In the genomic region with DNA sequence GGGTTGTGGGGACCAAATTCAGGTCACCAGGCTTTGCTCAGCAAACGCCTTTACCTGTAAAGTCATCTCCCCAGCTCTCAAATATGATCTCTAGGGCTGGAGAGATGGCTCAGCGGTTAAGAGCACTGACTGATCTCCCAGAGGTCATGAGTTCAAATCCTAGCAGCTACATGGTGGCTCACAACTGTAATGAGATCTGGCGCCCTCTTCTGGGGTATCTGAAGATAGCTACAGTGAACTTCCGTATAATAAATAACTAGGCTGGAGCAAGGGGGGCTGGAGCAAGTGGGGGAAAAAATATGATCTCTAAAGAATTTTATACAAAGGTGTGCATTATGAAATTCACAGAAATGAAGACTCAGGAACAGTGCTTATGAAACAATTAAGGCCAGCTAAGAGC, we compare ENCODE assay signal across 9 mouse cellular contexts. TPM values are rescaled to one million over a fixed set of nuclear protein-coding genes. Genes with fewer than 3 reads are reported as not detected.
DNase-seq lines count a peak whose midpoint lies in the region; ATAC-seq and TF ChIP-seq lines count a peak whose summit lies in the region.
"Had no signal": no experiment of that assay in that cellular context is flagged by ENCODE, and none has a peak within 500 bp of the region (broad histone marks: within the 10 kb centered on the region; RNA-seq: fewer than 3 reads in every experiment).

No protein-coding gene starts in this region.

- H3K4me2 ChIP-seq in hindbrain, embryonic 11.5 days (replicated peaks; ENCODE audit: low read depth, low read length) = no peak overlapping the region
- no peak overlapping the region for H3K4me2 ChIP-seq in hindbrain, embryonic 16.5 days (ENCODE audit: low read length)
- no peak overlapping the region for H3K4me2 ChIP-seq in midbrain, embryonic 14.5 days (ENCODE audit: low read length)
- no peak overlapping the region for H3K4me2 ChIP-seq in midbrain, embryonic 13.5 days (replicated peaks)

- no peaks in the 10 kb centered on the region for H3K4me1 ChIP-seq in hindbrain, embryonic 11.5 days (replicated peaks; ENCODE audit: control insufficient read depth, insufficient read depth, low read length)
- no peaks in the 10 kb centered on the region for H3K4me1 ChIP-seq in hindbrain, embryonic 16.5 days (ENCODE audit: control insufficient read depth, insufficient read depth, low read depth, low read length)
- no peaks in the 10 kb centered on the region for H3K4me1 ChIP-seq in midbrain, embryonic 14.5 days (ENCODE audit: control insufficient read depth, insufficient read depth, low read length)
- H3K4me1 ChIP-seq in midbrain, embryonic 13.5 days (replicated peaks) = no peaks in the 10 kb centered on the region
- H3K4me1 ChIP-seq in bone marrow, adult 2 months (ENCODE audit: control insufficient read depth, insufficient read depth, low read length) = no peaks in the 10 kb centered on the region

- no peak for ATAC-seq in hindbrain, embryonic 11.5 days (ENCODE audit: low FRiP score)
- ATAC-seq in hindbrain, embryonic 16.5 days = no peak
- ATAC-seq in midbrain, embryonic 14.5 days (ENCODE audit: low FRiP score, low TSS enrichment) = no peak
- no peak for ATAC-seq in midbrain, embryonic 13.5 days

- DNase-seq in hindbrain, embryonic 11.5 days (ENCODE audit: low spot score) = peak; percentile 47
- DNase-seq in midbrain, embryonic 14.5 days = peak; percentile 59
- peak; percentile 30 for DNase-seq in thymus, postnatal 25 days
- no peak for DNase-seq in layer of hippocampus, postnatal 25 days (ENCODE audit: extremely low spot score in 1 of 2, low spot score in 1 of 2)
- DNase-seq: gastrocnemius, postnatal 10 days; layer of hippocampus, adult 9-11 months had no signal

- no peak for TF ChIP-seq POLR2A in bone marrow, adult 2 months (IDR thresholded peaks at IDR 0.05; ENCODE audit: borderline replicate concordance, control insufficient read depth, low read depth, low read length)

- H3K36me3 ChIP-seq in hindbrain, embryonic 11.5 days (ENCODE audit: control insufficient read depth, insufficient read depth, low read length) = no peaks in the 10 kb centered on the region
- H3K36me3 ChIP-seq in hindbrain, embryonic 16.5 days (ENCODE audit: control insufficient read depth, insufficient read depth, low read length) = peaks cover 7% of the 10 kb centered on the region
- H3K36me3 ChIP-seq in midbrain, embryonic 14.5 days (ENCODE audit: control insufficient read depth, insufficient read depth, low read length) = peaks cover 4% of the 10 kb centered on the region
- peaks cover 15% of the 10 kb centered on the region for H3K36me3 ChIP-seq in midbrain, embryonic 13.5 days

- 55% methylated on average over 4 of the region's 4 CpGs for WGBS in hindbrain, embryonic 11.5 days
- WGBS in hindbrain, embryonic 16.5 days = 55% methylated on average over 4 of the region's 4 CpGs
- WGBS in midbrain, embryonic 14.5 days = 55% methylated on average over 4 of the region's 4 CpGs
- 58% methylated on average over 4 of the region's 4 CpGs for WGBS in midbrain, embryonic 13.5 days
- 41% methylated on average over 4 of the region's 4 CpGs for WGBS in bone marrow, adult 2 months

- 0 out of 2 replicates have a peak, but pooled peaks have one; percentile 10 for TF ChIP-seq CTCF in bone marrow, adult 2 months (IDR thresholded peaks at IDR 0.05; ENCODE audit: control insufficient read depth, insufficient read depth, low read length)

- H3K27ac ChIP-seq in hindbrain, embryonic 11.5 days (ENCODE audit: low read depth, low read length) = no peak overlapping the region
- H3K27ac ChIP-seq in hindbrain, embryonic 16.5 days (ENCODE audit: low read depth, low read length) = no peak overlapping the region
- H3K27ac ChIP-seq in midbrain, embryonic 14.5 days (replicated peaks; ENCODE audit: low read depth, low read length) = no peak overlapping the region
- no peak overlapping the region for H3K27ac ChIP-seq in midbrain, embryonic 13.5 days
- H3K27ac ChIP-seq in bone marrow, adult 2 months (ENCODE audit: control insufficient read depth, insufficient read depth, low read depth, low read length, poor library complexity) = no peak overlapping the region

- no peaks in the 10 kb centered on the region for H3K9me3 ChIP-seq in hindbrain, embryonic 11.5 days (ENCODE audit: control insufficient read depth, low read length)
- H3K9me3 ChIP-seq in hindbrain, embryonic 16.5 days (ENCODE audit: control insufficient read depth, low read length) = no peaks in the 10 kb centered on the region
- H3K9me3 ChIP-seq in midbrain, embryonic 14.5 days (ENCODE audit: control insufficient read depth, low read length) = no peaks in the 10 kb centered on the region
- H3K9me3 ChIP-seq in midbrain, embryonic 13.5 days = no peaks in the 10 kb centered on the region

- H3K27me3 ChIP-seq in hindbrain, embryonic 11.5 days (ENCODE audit: control insufficient read depth, insufficient read depth, low read length) = no peaks in the 10 kb centered on the region
- no peaks in the 10 kb centered on the region; the same call in 1 of the 2 replicates for H3K27me3 ChIP-seq in hindbrain, embryonic 16.5 days (replicated peaks; ENCODE audit: control insufficient read depth, insufficient read depth, low read length)
- no peaks in the 10 kb centered on the region for H3K27me3 ChIP-seq in midbrain, embryonic 14.5 days (ENCODE audit: control insufficient read depth, insufficient read depth, low read length)
- peaks cover 4% of the 10 kb centered on the region; the same call in 1 of the 2 replicates for H3K27me3 ChIP-seq in midbrain, embryonic 13.5 days

- no peak overlapping the region for H3K9ac ChIP-seq in hindbrain, embryonic 11.5 days (ENCODE audit: low read depth, low read length)
- H3K9ac ChIP-seq in hindbrain, embryonic 16.5 days (ENCODE audit: low read depth, low read length) = no peak overlapping the region
- no peak overlapping the region for H3K9ac ChIP-seq in midbrain, embryonic 14.5 days (replicated peaks; ENCODE audit: low read length)
- H3K9ac ChIP-seq in midbrain, embryonic 13.5 days (replicated peaks) = no peak overlapping the region

- no peak overlapping the region for H3K4me3 ChIP-seq in hindbrain, embryonic 11.5 days (ENCODE audit: low read depth, low read length)
- H3K4me3 ChIP-seq in hindbrain, embryonic 16.5 days (ENCODE audit: low read length) = no peak overlapping the region
- no peak overlapping the region for H3K4me3 ChIP-seq in midbrain, embryonic 14.5 days (replicated peaks; ENCODE audit: low read depth, low read length)
- no peak overlapping the region for H3K4me3 ChIP-seq in midbrain, embryonic 13.5 days (replicated peaks)
- H3K4me3 ChIP-seq in bone marrow, adult 2 months (replicated peaks; ENCODE audit: control insufficient read depth, low read depth, low read length) = no peak overlapping the region

RNA-seq across cellular contexts. Expression of a gene that starts 8.6 kb away (rescaled TPM):
- 36.9 and 41.9 TPM in 2 replicates for polyA plus RNA-seq in hindbrain, embryonic 11.5 days (2014; fragmentation: Nextera tagmentation; extraction: Ambion mirVana)
- 32.3 and 32.5 TPM in 2 replicates for polyA plus RNA-seq in hindbrain, embryonic 16.5 days (2015; fragmentation: Nextera tagmentation; extraction: Ambion mirVana)
- polyA plus RNA-seq in midbrain, embryonic 14.5 days (2014; fragmentation: Nextera tagmentation; extraction: Ambion mirVana) = 18.0 and 23.3 TPM in 2 replicates
- 15.7 and 19.4 TPM in 2 replicates for polyA plus RNA-seq in midbrain, embryonic 13.5 days (2015; fragmentation: Nextera tagmentation; extraction: Ambion mirVana)
- polyA plus RNA-seq in bone marrow, adult 2 months (2011; ENCODE audit: insufficient read depth, insufficient read length, low replicate concordance, missing spikeins) = not detected in 2 replicates
- total RNA-seq in layer of hippocampus, postnatal 25 days (2021) = 10 to 100 TPM; 25.6 to 27.3 TPM

RNA-seq across cellular contexts. Expression of a gene that starts 21.2 kb away (rescaled TPM):
- 37.6 and 37.8 TPM in 2 replicates for polyA plus RNA-seq in hindbrain, embryonic 11.5 days (2014; fragmentation: Nextera tagmentation; extraction: Ambion mirVana)
- 35.3 and 38.5 TPM in 2 replicates for polyA plus RNA-seq in hindbrain, embryonic 16.5 days (2015; fragmentation: Nextera tagmentation; extraction: Ambion mirVana)
- polyA plus RNA-seq in midbrain, embryonic 14.5 days (2014; fragmentation: Nextera tagmentation; extraction: Ambion mirVana) = 35.2 and 40.1 TPM in 2 replicates
- polyA plus RNA-seq in midbrain, embryonic 13.5 days (2015; fragmentation: Nextera tagmentation; extraction: Ambion mirVana) = 31.7 and 33.2 TPM in 2 replicates
- 31.3 and 57.0 TPM in 2 replicates for polyA plus RNA-seq in bone marrow, adult 2 months (2011; ENCODE audit: insufficient read depth, insufficient read length, low replicate concordance, missing spikeins)
- 10 to 100 TPM; 53.4 to 64.0 TPM for total RNA-seq in layer of hippocampus, postnatal 25 days (2021)

RNA-seq across cellular contexts. Expression of a gene that starts 22.1 kb away (rescaled TPM):
- polyA plus RNA-seq in hindbrain, embryonic 11.5 days (2014; fragmentation: Nextera tagmentation; extraction: Ambion mirVana) = 20.1 and 20.4 TPM in 2 replicates
- 37.1 and 40.1 TPM in 2 replicates for polyA plus RNA-seq in hindbrain, embryonic 16.5 days (2015; fragmentation: Nextera tagmentation; extraction: Ambion mirVana)
- 28.5 and 31.1 TPM in 2 replicates for polyA plus RNA-seq in midbrain, embryonic 14.5 days (2014; fragmentation: Nextera tagmentation; extraction: Ambion mirVana)
- 29.8 and 31.2 TPM in 2 replicates for polyA plus RNA-seq in midbrain, embryonic 13.5 days (2015; fragmentation: Nextera tagmentation; extraction: Ambion mirVana)
- 9.0 and 14.7 TPM in 2 replicates for polyA plus RNA-seq in bone marrow, adult 2 months (2011; ENCODE audit: insufficient read depth, insufficient read length, low replicate concordance, missing spikeins)
- total RNA-seq in layer of hippocampus, postnatal 25 days (2021) = 10 to 100 TPM; 23.0 to 23.3 TPM

RNA-seq across cellular contexts. Expression of a gene that starts 56.2 kb away (rescaled TPM):
- polyA plus RNA-seq in hindbrain, embryonic 11.5 days (2014; fragmentation: Nextera tagmentation; extraction: Ambion mirVana) = 49.9 and 56.4 TPM in 2 replicates
- polyA plus RNA-seq in hindbrain, embryonic 16.5 days (2015; fragmentation: Nextera tagmentation; extraction: Ambion mirVana) = 39.1 and 42.2 TPM in 2 replicates
- polyA plus RNA-seq in midbrain, embryonic 14.5 days (2014; fragmentation: Nextera tagmentation; extraction: Ambion mirVana) = 42.9 and 46.1 TPM in 2 replicates
- polyA plus RNA-seq in midbrain, embryonic 13.5 days (2015; fragmentation: Nextera tagmentation; extraction: Ambion mirVana) = 44.7 and 47.9 TPM in 2 replicates
- polyA plus RNA-seq in bone marrow, adult 2 months (2011; ENCODE audit: insufficient read depth, insufficient read length, low replicate concordance, missing spikeins) = 26.2 and 35.2 TPM in 2 replicates
- total RNA-seq in layer of hippocampus, postnatal 25 days (2021) = 10 to 100 TPM; 26.6 to 27.9 TPM

RNA-seq across cellular contexts. Expression of a gene that starts 56.4 kb away (rescaled TPM):
- 20.2 and 21.0 TPM in 2 replicates for polyA plus RNA-seq in hindbrain, embryonic 11.5 days (2014; fragmentation: Nextera tagmentation; extraction: Ambion mirVana)
- 22.9 and 24.5 TPM in 2 replicates for polyA plus RNA-seq in hindbrain, embryonic 16.5 days (2015; fragmentation: Nextera tagmentation; extraction: Ambion mirVana)
- 25.5 and 28.8 TPM in 2 replicates for polyA plus RNA-seq in midbrain, embryonic 14.5 days (2014; fragmentation: Nextera tagmentation; extraction: Ambion mirVana)
- polyA plus RNA-seq in midbrain, embryonic 13.5 days (2015; fragmentation: Nextera tagmentation; extraction: Ambion mirVana) = 21.4 and 26.7 TPM in 2 replicates
- polyA plus RNA-seq in bone marrow, adult 2 months (2011; ENCODE audit: insufficient read depth, insufficient read length, low replicate concordance, missing spikeins) = 8.0 and 8.4 TPM in 2 replicates
- 10 to 100 TPM; 11.8 to 13.5 TPM for total RNA-seq in layer of hippocampus, postnatal 25 days (2021)

Comparison
In these comparisons a context has a peak if more than half of its experiments do, and no peak if none do; other contexts are left out.
1. DNase-seq: peak in hindbrain, embryonic 11.5 days (single experiment), midbrain, embryonic 14.5 days (single experiment) and thymus, postnatal 25 days (single experiment); none in layer of hippocampus, postnatal 25 days (0 of 2).
2. RNA of a gene that starts 8.6 kb away (polyA plus RNA-seq): 36.9 to 41.9 TPM in hindbrain, embryonic 11.5 days, 32.3 to 32.5 TPM in hindbrain, embryonic 16.5 days, 15.7 to 19.4 TPM in midbrain, embryonic 13.5 days and 18.0 to 23.3 TPM in midbrain, embryonic 14.5 days; not detected in bone marrow, adult 2 months; every median in the first group is over 10 times any median in the second.